Mouse (Mus musculus) bone marrow macrophage, adult 2 months (primary cell): Measurements from ENCODE around the gene Smtn. TPM values are rescaled to one million over a fixed set of nuclear protein-coding genes. Genes with fewer than 3 reads are reported as not detected.
A peak's percentile ranks its signal among the peaks of the same experiment; 100 is the strongest.

ENCODE experiments used
- H3K27ac ChIP-seq: 2 replicates; pipeline ENCODE4 v1.5.1; 2012; ENCODE audit warnings: low read depth, low read length; ENCODE audit not compliant: insufficient read depth
- H3K4me1 ChIP-seq: 2 replicates; pipeline ENCODE4 v1.6.1; 2012; ENCODE audit warnings: low read length; ENCODE audit not compliant: control insufficient read depth, insufficient read depth
- H3K4me3 ChIP-seq: 2 replicates; pipeline ENCODE4 v1.5.1; 2012; ENCODE audit warnings: mild to moderate bottlenecking, low read length, moderate library complexity; ENCODE audit not compliant: insufficient read depth
- CTCF ChIP-seq: IDR thresholded peaks from 2 replicates; pipeline ENCODE4 v1.5.1; 2012; ENCODE audit warnings: low read depth, mild to moderate bottlenecking, low read length, moderate library complexity
- POLR2A ChIP-seq: IDR thresholded peaks from 2 replicates; pipeline ENCODE4 v1.6.1; 2012; ENCODE audit warnings: mild to moderate bottlenecking, low read depth, low read length, borderline replicate concordance
- polyA plus RNA-seq: library from polyadenylated mRNA; stranded (reverse); fragments of >200 nt; gene quantifications from 2 replicates; pipeline ENCODE4 v1.2.4, GENCODE M21; 2012; ENCODE audit not compliant: missing spikeins, insufficient read depth, insufficient read length

Smtn gene
- polyA plus RNA-seq, 1 experiment, result 7.5 TPM

GRCm38 (mm10) chr11:3515216-3515615 lies 25.2 kb downstream of the Smtn start:
- TF ChIP-seq POLR2A (no peak), CTCF (no peak)
- Histone ChIP-seq H3K4me1 (peaks cover 4% of the 10 kb centered on the region), H3K4me3 (peak overlapping the region; percentile 75), H3K27ac (no peak overlapping the region)

- TF ChIP-seq CTCF, result peak; percentile 99
- TF ChIP-seq POLR2A, result no peak
- peak within 1 kb of the TSS; percentile 75 for H3K4me3 ChIP-seq
- no peak within 1 kb of the TSS for H3K27ac ChIP-seq
- peaks cover 8% of the 10 kb centered on the region for H3K4me1 ChIP-seq
These were observed 25.8 kb downstream of the Smtn start, which contains the start of gene Selenom for GRCm38 (mm10) chr11:3514529-3515054. Gene Selenom (plus strand): TSS chr11:3514684.

- TF ChIP-seq POLR2A, result no peak
- no peak for TF ChIP-seq CTCF
- H3K27ac ChIP-seq, result no peak overlapping the region
- H3K4me3 ChIP-seq, result no peak overlapping the region
- H3K4me1 ChIP-seq, result peaks cover 8% of the 10 kb centered on the region
These were observed 27.1 kb downstream of the Smtn start for GRCm38 (mm10) chr11:3513291-3513690.

- Histone ChIP-seq H3K4me1 (peaks cover 8% of the 10 kb centered on the region), H3K27ac (no peak overlapping the region), H3K4me3 (no peak overlapping the region)
- TF ChIP-seq POLR2A, result no peak
- TF ChIP-seq CTCF, result no peak
These were observed 30.1 kb downstream of the Smtn start for GRCm38 (mm10) chr11:3510321-3510720.

GRCm38 (mm10) chr11:3509181-3510085 lies 31.0 kb downstream of the Smtn start:
- TF ChIP-seq POLR2A (no peak), CTCF (no peak)
- Histone ChIP-seq H3K4me3 (no peak overlapping the region), H3K4me1 (peaks cover 10% of the 10 kb centered on the region), H3K27ac (no peak overlapping the region)

- Histone ChIP-seq H3K4me1 (peaks cover 9% of the 10 kb centered on the region), H3K27ac (no peak overlapping the region), H3K4me3 (no peak overlapping the region)
- TF ChIP-seq CTCF (no peak), POLR2A (no peak)
These were observed 32.2 kb downstream of the Smtn start for GRCm38 (mm10) chr11:3508226-3508625.

- TF ChIP-seq CTCF, result no peak
- TF ChIP-seq POLR2A, result no peak
- no peak overlapping the region for H3K27ac ChIP-seq
- no peak overlapping the region for H3K4me3 ChIP-seq
- peaks cover 3% of the 10 kb centered on the region for H3K4me1 ChIP-seq
These were observed 36.4 kb downstream of the Smtn start for GRCm38 (mm10) chr11:3503755-3504693.

- no peak for TF ChIP-seq POLR2A
- TF ChIP-seq CTCF, result no peak
- no peak overlapping the region for H3K4me3 ChIP-seq
- no peak overlapping the region for H3K27ac ChIP-seq
- H3K4me1 ChIP-seq, result peaks cover 3% of the 10 kb centered on the region
These were observed 37.8 kb downstream of the Smtn start for GRCm38 (mm10) chr11:3502459-3503072.

- TF ChIP-seq CTCF, result no peak
- no peak for TF ChIP-seq POLR2A
- Histone ChIP-seq H3K4me3 (no peak overlapping the region), H3K4me1 (peaks cover 3% of the 10 kb centered on the region), H3K27ac (no peak overlapping the region)
These were observed 38.4 kb downstream of the Smtn start for GRCm38 (mm10) chr11:3502057-3502456.

- H3K4me1 ChIP-seq, result no peaks in the 10 kb centered on the region
- no peak overlapping the region for H3K27ac ChIP-seq
- no peak for TF ChIP-seq POLR2A
- no peak for TF ChIP-seq CTCF
These were observed 43.1 kb downstream of the Smtn start for GRCm38 (mm10) chr11:3497296-3497695.

More at GRCm38 (mm10) chr11:3497296-3497695, 43.1 kb downstream of the Smtn start:
- H3K4me3 ChIP-seq, result no peak overlapping the region
